Mouse (Mus musculus): Measurements from ENCODE around the gene Zfp975. TPM values are rescaled to one million over a fixed set of nuclear protein-coding genes. Genes with fewer than 3 reads are reported as not detected.
"Not testable (repeated sequence)": the region's sequence is repeated elsewhere in the genome, so short reads cannot be mapped to it uniquely, and the experiment has no call there.

The Zfp975 gene
- 6.1 and 7.1 TPM in 2 replicates for polyA plus RNA-seq (2014; fragmentation: Nextera tagmentation; extraction: Ambion mirVana)

- ATAC-seq (replicated peaks; ENCODE audit: low FRiP score) (peak; percentile 100), DNase-seq (ENCODE audit: low spot score) (peak; percentile 83)
- H3K9me3 ChIP-seq (ENCODE audit: control insufficient read depth, low read length); H3K27ac ChIP-seq (ENCODE audit: low read depth, low read length); H3K27me3 ChIP-seq (ENCODE audit: control insufficient read depth, insufficient read depth, low read length); H3K4me1 ChIP-seq (replicated peaks; ENCODE audit: control insufficient read depth, insufficient read depth, low read length); H3K36me3 ChIP-seq (ENCODE audit: control insufficient read depth, insufficient read depth, low read length): not testable (repeated sequence)
- peak within 1 kb of the TSS; percentile 47 for H3K4me2 ChIP-seq (ENCODE audit: low read depth, low read length, severe bottlenecking)
- peak within 1 kb of the TSS; percentile 58 for H3K9ac ChIP-seq (ENCODE audit: low read length)
- H3K4me3 ChIP-seq (ENCODE audit: low read depth, low read length), result peak within 1 kb of the TSS; percentile 43
- 2% methylated on average over 23 of the region's 23 CpGs for WGBS
These were observed at the start of gene Zfp975 for GRCm38 (mm10) chr7:42692362-42693158. Zfp975 (minus strand) TSS chr7:42692742.

DNA sequence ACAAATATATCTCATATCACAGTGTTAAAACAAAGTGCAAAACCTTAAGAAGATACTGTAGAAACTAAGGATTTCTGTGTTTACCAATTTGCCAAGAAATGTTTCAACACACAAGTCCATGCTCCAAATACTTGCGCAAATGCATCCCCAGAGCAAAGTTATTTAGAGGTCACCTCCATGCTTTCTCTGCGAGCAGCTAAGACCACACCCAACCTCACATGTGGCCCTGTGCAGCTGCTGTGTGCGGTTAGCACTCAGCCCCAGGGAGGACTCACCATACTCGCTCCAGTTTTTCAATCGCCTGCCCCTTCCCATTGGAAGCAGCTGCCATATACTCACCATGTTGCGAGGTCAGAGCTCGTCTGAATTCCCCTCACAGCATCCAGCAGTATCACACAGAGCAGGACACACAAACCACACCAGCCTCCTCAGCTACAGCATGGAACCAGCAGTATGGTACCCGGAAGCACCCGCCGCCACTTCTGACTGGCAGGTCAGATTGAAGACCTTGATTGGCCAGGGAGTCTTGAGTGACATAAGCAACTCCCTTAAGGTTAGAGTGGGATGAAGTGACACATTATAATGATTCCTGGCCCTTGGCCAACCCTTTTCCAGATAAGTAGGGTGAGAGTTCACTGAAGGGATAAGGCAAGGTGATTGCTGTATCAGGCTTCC lies 46.1 kb upstream of the Zfp975 start:
- no peaks in the 10 kb centered on the region for H3K36me3 ChIP-seq (ENCODE audit: control insufficient read depth, insufficient read depth, low read length)
- WGBS, result 89% methylated on average over 10 of the region's 10 CpGs
- no peak overlapping the region for H3K4me3 ChIP-seq (ENCODE audit: low read depth, low read length)
- no peak overlapping the region for H3K27ac ChIP-seq (ENCODE audit: low read depth, low read length)
- no peaks in the 10 kb centered on the region for H3K27me3 ChIP-seq (ENCODE audit: control insufficient read depth, insufficient read depth, low read length)
- no peaks in the 10 kb centered on the region for H3K4me1 ChIP-seq (replicated peaks; ENCODE audit: control insufficient read depth, insufficient read depth, low read length)
- DNase-seq (ENCODE audit: low spot score) (no peak), ATAC-seq (replicated peaks; ENCODE audit: low FRiP score) (no peak)
- H3K9ac ChIP-seq (ENCODE audit: low read length), result no peak overlapping the region
- no peaks in the 10 kb centered on the region; the same call in 1 of the 2 replicates for H3K9me3 ChIP-seq (ENCODE audit: control insufficient read depth, low read length)
- H3K4me2 ChIP-seq (ENCODE audit: low read depth, low read length, severe bottlenecking), result no peak overlapping the region

DNA sequence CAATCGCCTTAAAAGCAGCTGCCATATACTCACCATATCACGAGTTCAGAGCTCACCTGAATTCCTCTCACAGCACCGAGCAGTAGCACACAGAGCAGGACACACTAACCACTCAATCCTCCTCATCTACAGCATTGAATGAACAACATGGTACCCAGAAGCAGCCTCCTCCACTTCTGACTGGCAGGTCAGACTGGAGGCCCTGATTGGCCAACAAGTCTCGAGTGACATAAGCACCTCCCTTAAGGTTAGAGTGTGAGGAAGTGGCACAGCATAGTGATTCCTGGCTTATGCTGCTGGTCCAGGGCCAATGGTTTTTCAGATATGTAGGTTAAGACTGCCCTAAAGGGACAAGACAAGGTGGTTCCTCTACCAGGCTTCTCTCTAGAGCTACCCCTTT lies 34.4 kb upstream of the Zfp975 start, which contains the start of gene Gm17067:
TSS of gene Gm17067 (minus strand) at position 101 of the 400 bp plus-strand sequence.
- not testable (repeated sequence) for DNase-seq (ENCODE audit: low spot score); H3K27ac ChIP-seq (ENCODE audit: low read depth, low read length); H3K9ac ChIP-seq (ENCODE audit: low read length); H3K27me3 ChIP-seq (ENCODE audit: control insufficient read depth, insufficient read depth, low read length); H3K4me3 ChIP-seq (ENCODE audit: low read depth, low read length); H3K9me3 ChIP-seq (ENCODE audit: control insufficient read depth, low read length); ATAC-seq (replicated peaks; ENCODE audit: low FRiP score); H3K4me1 ChIP-seq (replicated peaks; ENCODE audit: control insufficient read depth, insufficient read depth, low read length); H3K36me3 ChIP-seq (ENCODE audit: control insufficient read depth, insufficient read depth, low read length); H3K4me2 ChIP-seq (ENCODE audit: low read depth, low read length, severe bottlenecking)
- WGBS, result 91% methylated on average over 4 of the region's 4 CpGs

- not testable (repeated sequence) for H3K36me3 ChIP-seq (ENCODE audit: control insufficient read depth, insufficient read depth, low read length); DNase-seq (ENCODE audit: low spot score); H3K27ac ChIP-seq (ENCODE audit: low read depth, low read length); H3K4me1 ChIP-seq (replicated peaks; ENCODE audit: control insufficient read depth, insufficient read depth, low read length); H3K9me3 ChIP-seq (ENCODE audit: control insufficient read depth, low read length); H3K27me3 ChIP-seq (ENCODE audit: control insufficient read depth, insufficient read depth, low read length); ATAC-seq (replicated peaks; ENCODE audit: low FRiP score)
- Histone ChIP-seq H3K9ac (ENCODE audit: low read length) (peak overlapping the region; percentile 58; the same call in 1 of the 2 replicates), H3K4me3 (ENCODE audit: low read depth, low read length) (peak overlapping the region; percentile 43), H3K4me2 (ENCODE audit: low read depth, low read length, severe bottlenecking) (peak overlapping the region; percentile 47)
- WGBS, result 4% methylated on average over 4 of the region's 4 CpGs
These were observed 709 bp upstream of the Zfp975 start for GRCm38 (mm10) chr7:42693251-42693650.

DNA sequence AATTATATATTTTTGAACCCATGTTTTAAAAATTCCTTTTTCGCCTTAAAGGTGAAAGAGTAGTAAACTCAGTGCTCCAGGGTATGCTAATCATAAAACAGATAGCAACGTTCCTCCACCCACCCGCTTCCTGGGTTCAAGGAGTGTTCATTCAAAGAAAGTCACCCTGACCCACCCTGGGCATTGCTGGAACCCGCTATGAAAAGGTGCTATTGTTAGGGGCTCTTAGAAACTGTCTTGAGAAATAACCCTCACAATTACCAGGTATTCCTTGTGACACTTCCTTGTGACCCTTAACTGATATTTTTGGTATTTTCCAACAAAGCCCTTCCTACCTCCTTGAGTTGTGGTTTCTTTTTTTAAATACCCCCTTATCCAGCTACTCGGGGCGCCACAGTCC lies 12.5 kb downstream of the Zfp975 start:
- not testable (repeated sequence) for H3K4me2 ChIP-seq (ENCODE audit: low read depth, low read length, severe bottlenecking); H3K4me3 ChIP-seq (ENCODE audit: low read depth, low read length); H3K27me3 ChIP-seq (ENCODE audit: control insufficient read depth, insufficient read depth, low read length); H3K27ac ChIP-seq (ENCODE audit: low read depth, low read length); H3K9ac ChIP-seq (ENCODE audit: low read length); ATAC-seq (replicated peaks; ENCODE audit: low FRiP score); H3K4me1 ChIP-seq (replicated peaks; ENCODE audit: control insufficient read depth, insufficient read depth, low read length); DNase-seq (ENCODE audit: low spot score); H3K36me3 ChIP-seq (ENCODE audit: control insufficient read depth, insufficient read depth, low read length); H3K9me3 ChIP-seq (ENCODE audit: control insufficient read depth, low read length)
- WGBS, result 91% methylated on average over 6 of the region's 6 CpGs

DNA sequence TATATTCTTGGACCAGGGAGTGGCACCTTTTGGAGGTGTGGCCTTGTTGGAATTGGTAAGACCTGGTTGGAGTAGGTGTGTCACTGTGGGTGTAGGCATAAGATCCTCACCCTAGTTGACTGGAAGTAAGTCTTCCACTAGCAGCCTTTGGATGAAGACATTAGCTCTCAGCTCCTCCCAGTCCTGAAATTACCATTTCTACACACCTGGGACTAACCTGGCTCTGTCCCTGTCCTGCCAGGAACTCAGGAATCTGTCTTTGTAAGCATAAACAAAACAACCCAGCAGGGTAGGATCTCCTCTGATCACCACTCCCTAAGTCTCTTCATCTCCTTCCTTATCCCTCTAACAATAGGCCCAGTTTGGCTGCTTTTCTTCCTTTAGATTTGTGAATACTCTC lies 12.9 kb downstream of the Zfp975 start:
- H3K4me3 ChIP-seq (ENCODE audit: low read depth, low read length); H3K27me3 ChIP-seq (ENCODE audit: control insufficient read depth, insufficient read depth, low read length); ATAC-seq (replicated peaks; ENCODE audit: low FRiP score); H3K4me1 ChIP-seq (replicated peaks; ENCODE audit: control insufficient read depth, insufficient read depth, low read length); H3K9ac ChIP-seq (ENCODE audit: low read length); H3K36me3 ChIP-seq (ENCODE audit: control insufficient read depth, insufficient read depth, low read length); DNase-seq (ENCODE audit: low spot score); H3K9me3 ChIP-seq (ENCODE audit: control insufficient read depth, low read length); H3K4me2 ChIP-seq (ENCODE audit: low read depth, low read length, severe bottlenecking); H3K27ac ChIP-seq (ENCODE audit: low read depth, low read length): not testable (repeated sequence)

DNA sequence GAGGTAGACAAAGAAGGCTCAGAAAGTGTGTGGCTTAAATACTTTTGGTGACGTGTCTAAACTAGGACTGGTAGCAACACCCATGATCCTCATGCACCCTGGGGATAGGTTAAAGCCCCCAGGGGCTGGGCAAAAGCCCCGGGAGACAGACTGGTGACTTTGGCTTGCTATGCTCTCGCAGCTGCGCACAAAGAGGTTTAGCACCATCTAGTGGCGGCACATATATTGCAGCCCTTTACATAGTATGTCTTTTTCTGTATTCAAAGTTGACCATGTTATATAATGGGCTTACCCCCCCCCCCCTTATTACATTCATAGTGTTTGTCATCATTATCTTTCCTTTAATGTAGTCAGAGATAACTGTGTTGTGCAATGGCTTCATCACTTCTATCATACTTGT lies 32.4 kb downstream of the Zfp975 start:
- 73% methylated on average over 5 of the region's 5 CpGs for WGBS
- not testable (repeated sequence) for H3K27me3 ChIP-seq (ENCODE audit: control insufficient read depth, insufficient read depth, low read length); ATAC-seq (replicated peaks; ENCODE audit: low FRiP score); H3K4me3 ChIP-seq (ENCODE audit: low read depth, low read length); H3K36me3 ChIP-seq (ENCODE audit: control insufficient read depth, insufficient read depth, low read length); H3K9me3 ChIP-seq (ENCODE audit: control insufficient read depth, low read length); H3K4me2 ChIP-seq (ENCODE audit: low read depth, low read length, severe bottlenecking); H3K27ac ChIP-seq (ENCODE audit: low read depth, low read length); H3K9ac ChIP-seq (ENCODE audit: low read length); H3K4me1 ChIP-seq (replicated peaks; ENCODE audit: control insufficient read depth, insufficient read depth, low read length); DNase-seq (ENCODE audit: low spot score)

DNA sequence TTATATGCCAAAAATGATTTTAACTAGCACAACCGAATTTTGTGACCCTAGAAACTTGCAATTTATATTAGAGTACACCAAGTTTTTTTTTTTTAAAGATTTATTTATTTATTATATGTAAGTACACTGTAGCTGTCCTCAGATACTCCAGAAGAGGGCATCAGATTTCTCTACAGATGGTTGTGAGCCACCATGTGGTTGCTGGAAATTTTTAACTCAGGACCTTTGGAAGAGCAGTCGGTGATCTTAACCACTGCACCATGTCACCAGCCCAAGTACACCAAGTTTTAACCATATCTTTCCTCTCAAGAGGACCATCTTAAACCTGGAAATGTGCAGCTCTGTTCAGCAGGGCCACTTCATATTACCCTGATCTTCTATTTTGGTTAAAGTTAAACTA lies 37.3 kb downstream of the Zfp975 start:
- not testable (repeated sequence) for H3K9me3 ChIP-seq (ENCODE audit: control insufficient read depth, low read length); H3K4me3 ChIP-seq (ENCODE audit: low read depth, low read length); H3K27ac ChIP-seq (ENCODE audit: low read depth, low read length); H3K27me3 ChIP-seq (ENCODE audit: control insufficient read depth, insufficient read depth, low read length); H3K4me1 ChIP-seq (replicated peaks; ENCODE audit: control insufficient read depth, insufficient read depth, low read length); H3K36me3 ChIP-seq (ENCODE audit: control insufficient read depth, insufficient read depth, low read length); H3K9ac ChIP-seq (ENCODE audit: low read length); H3K4me2 ChIP-seq (ENCODE audit: low read depth, low read length, severe bottlenecking); ATAC-seq (replicated peaks; ENCODE audit: low FRiP score); DNase-seq (ENCODE audit: low spot score)
- WGBS, result 67% methylated on average over 2 of the region's 2 CpGs
